Mouse (Mus musculus) cortical plate, adult 2 months (tissue): ENCODE measurements around the gene Npc2.

Source experiments
- CTCF ChIP-seq: fragments of 200-500 bp; IDR thresholded peaks from 2 replicates; pipeline ENCODE4 v1.5.1; 2011; ENCODE audit warnings: mild to moderate bottlenecking, control low read depth, low read length; ENCODE audit not compliant: insufficient read depth; ENCODE audit errors: extremely low read depth
- POLR2A ChIP-seq: fragments of 200-500 bp; IDR thresholded peaks from 2 replicates; pipeline ENCODE4 v1.6.1; 2011; ENCODE audit warnings: mild to moderate bottlenecking, low read length, control low read depth; ENCODE audit not compliant: insufficient read depth; ENCODE audit errors: extremely low read depth

DNA sequence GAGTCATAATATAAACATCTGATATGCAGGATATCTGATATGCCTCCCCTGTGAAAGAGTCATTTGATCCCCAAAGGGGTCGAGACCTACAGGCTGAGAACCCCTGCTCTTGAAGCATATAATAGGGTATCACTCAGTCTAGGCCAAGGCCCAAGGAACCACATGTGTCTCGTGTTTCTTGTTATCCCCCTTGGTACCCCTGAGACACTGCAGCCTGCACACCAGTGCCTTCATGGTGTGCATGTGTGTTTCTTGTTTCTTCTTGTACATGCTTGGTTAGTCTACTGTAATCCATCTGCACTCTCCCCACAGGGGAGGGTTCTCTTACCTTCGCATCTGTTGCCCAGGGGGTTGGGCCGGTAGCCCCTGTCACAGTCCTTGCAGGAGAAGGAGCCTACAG, 19.7 kb upstream of the Npc2 start:
- TF ChIP-seq POLR2A (no peak), CTCF (no peak)
